Mouse (Mus musculus) cerebellum, adult 11 months (tissue): ENCODE measurements around the gene Nbr1.
"Not testable (repeated sequence)": the region's sequence is repeated elsewhere in the genome, so short reads cannot be mapped to it uniquely, and the experiment has no call there.

Experiments
- DNase-seq: peaks from one replicate; pipeline ENCODE4 v3.0.0; 2022

The Nbr1 gene

GRCm38 (mm10) chr11:101626995-101627856 lies 75.3 kb downstream of the Nbr1 start, which contains the start of gene Rdm1:
Gene Rdm1, plus strand, starts transcription at chr11:101627195.
- DNase-seq = peak; percentile 72

DNA sequence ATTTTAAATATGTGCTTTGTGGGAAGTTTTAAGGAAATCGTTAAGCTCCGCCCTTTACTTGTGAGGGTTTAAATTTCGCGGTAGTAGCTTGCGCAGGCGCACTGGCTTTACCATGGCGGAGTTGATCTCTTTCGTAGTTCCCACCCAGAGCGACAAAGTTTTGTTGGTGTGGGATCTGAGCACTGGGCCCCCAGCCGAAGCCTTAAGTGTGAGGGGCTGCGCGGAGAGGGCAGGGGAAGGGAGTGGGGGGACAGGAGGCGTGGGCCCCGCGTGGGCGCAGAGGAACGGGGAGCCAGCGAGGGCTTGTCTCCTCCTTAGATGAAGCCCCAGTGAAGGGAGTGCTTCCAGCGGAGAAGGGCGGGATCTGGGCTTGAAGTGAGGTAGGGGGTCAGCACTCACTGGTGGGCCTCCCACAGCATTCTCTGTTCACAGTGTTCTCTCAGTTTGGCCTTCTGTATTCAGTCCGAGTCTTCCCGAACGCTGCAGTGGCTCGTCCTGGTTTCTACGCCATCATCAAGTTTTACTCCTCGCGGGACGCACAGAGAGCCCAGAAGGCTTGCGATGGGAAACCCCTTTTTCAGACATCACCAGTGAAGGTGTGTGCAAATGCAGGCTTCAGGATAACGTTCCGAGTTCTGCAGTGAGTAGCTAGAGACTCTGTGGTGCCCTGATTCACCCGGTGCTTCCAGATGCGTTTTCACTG lies 76.1 kb downstream of the Nbr1 start:
- DNase-seq = peak; percentile 66

GRCm38 (mm10) chr11:101628733-101629417 lies 76.9 kb downstream of the Nbr1 start:
- not testable (repeated sequence) for DNase-seq
